Mouse (Mus musculus): ENCODE measurements around the gene Grip1.

- TF ChIP-seq EP300 (IDR thresholded peaks at IDR 0.05) (no peak), CTCF (IDR thresholded peaks at IDR 0.05) (no peak)
Measured at GRCm38 (mm10) chr10:119804423-119804814, 350.8 kb downstream of the Grip1 start.
